Mouse (Mus musculus) midbrain, embryonic 14.5 days (tissue): ENCODE results near the gene Foxs1. TPM values are rescaled to one million over a fixed set of nuclear protein-coding genes. Genes with fewer than 3 reads are reported as not detected.

ENCODE experiments used
- ATAC-seq: fragments of 200-750 bp; cut with Nextera tagmentation; 2 replicates; pipeline ENCODE4 v1.8.0; 2017; ENCODE audit warnings: moderate number of reproducible peaks, moderate library complexity; ENCODE audit not compliant: low FRiP score, low TSS enrichment
- DNase-seq: peaks from one replicate; pipeline ENCODE4 v3.0.0-alpha.2; 2015
- H3K27ac ChIP-seq: fragments of 300-500 bp; sonication (generic); replicated peaks from 2 replicates; pipeline ENCODE4 v1.5.1; 2014; ENCODE audit warnings: mild to moderate bottlenecking, low read depth, low read length, moderate library complexity
- H3K27me3 ChIP-seq: fragments of 300-500 bp; sonication (generic); 2 replicates; pipeline ENCODE4 v1.6.1; 2014; ENCODE audit warnings: low read length, control low read depth, mixed read lengths; ENCODE audit not compliant: control insufficient read depth, insufficient read depth
- H3K36me3 ChIP-seq: fragments of 300-500 bp; sonication (generic); 2 replicates; pipeline ENCODE4 v1.6.1; 2014; ENCODE audit warnings: low read length, control low read depth; ENCODE audit not compliant: control insufficient read depth, insufficient read depth
- H3K4me1 ChIP-seq: fragments of 300-500 bp; sonication (generic); 2 replicates; pipeline ENCODE4 v1.6.1; 2014; ENCODE audit warnings: mild to moderate bottlenecking, antibody characterized with exemption, low read length, control low read depth; ENCODE audit not compliant: control insufficient read depth, insufficient read depth
- H3K4me2 ChIP-seq: fragments of 300-500 bp; sonication (generic); 2 replicates; pipeline ENCODE4 v1.6.1; 2014; ENCODE audit warnings: mild to moderate bottlenecking, low read length, moderate library complexity
- H3K4me3 ChIP-seq: fragments of 300-500 bp; sonication (generic); replicated peaks from 2 replicates; pipeline ENCODE4 v1.5.1; 2014; ENCODE audit warnings: low read depth, low read length
- H3K9ac ChIP-seq: fragments of 300-500 bp; sonication (generic); replicated peaks from 2 replicates; pipeline ENCODE4 v1.6.1; 2014; ENCODE audit warnings: mild to moderate bottlenecking, low read length, moderate library complexity
- H3K9me3 ChIP-seq: fragments of 300-500 bp; sonication (generic); 2 replicates; pipeline ENCODE4 v1.6.1; 2016; ENCODE audit warnings: low read length, control low read depth, mixed read lengths; ENCODE audit not compliant: control insufficient read depth
- WGBS: fragments of 180-500 bp; shearing (Covaris S2); extraction: QIAGEN DNeasy Blood & Tissue Kit; methylation state at CpG from one replicate; pipeline ENCODE4 v1.1.7; 2014; 5-methylcytosine and 5-hydroxymethylcytosine counted together
- polyA plus RNA-seq: library from polyadenylated mRNA; unstranded; fragments of >200 nt; fragmentation: Nextera tagmentation; extraction: Ambion mirVana; gene quantifications from 2 replicates; pipeline ENCODE4 v1.2.1, GENCODE M21; 2014

Foxs1 gene
- polyA plus RNA-seq, 1 experiment from 2014 or later: 4.7 TPM

- Histone ChIP-seq H3K36me3 (peaks cover 45% of the 10 kb centered on the region), H3K27me3 (no peaks in the 10 kb centered on the region), H3K4me3 (no peak overlapping the region), H3K9ac (no peak overlapping the region), H3K9me3 (no peaks in the 10 kb centered on the region), H3K27ac (no peak overlapping the region), H3K4me2 (no peak overlapping the region), H3K4me1 (no peaks in the 10 kb centered on the region)
- ATAC-seq (no peak), DNase-seq (no peak)
- WGBS: 97% methylated on average over 6 of the region's 6 CpGs
Measured at GRCm38 (mm10) chr2:152884101-152884645, 48.8 kb downstream of the Foxs1 start.

Other genes starting within 250 kb of the Foxs1 start
- gene Mcts2, start 246.2 kb downstream of the Foxs1 start, polyA plus RNA-seq: 39.9 and 41.4 TPM in 2 replicates
- 33.5 and 38.8 TPM in 2 replicates for gene Id1, start 197.0 kb downstream of the Foxs1 start, polyA plus RNA-seq
- gene Cox4i2, start 179.0 kb downstream of the Foxs1 start, polyA plus RNA-seq: 5.4 and 5.6 TPM in 2 replicates
- 171 and 208 TPM in 2 replicates for gene Bcl2l1, start 101.5 kb downstream of the Foxs1 start, polyA plus RNA-seq
- 14.2 and 27.5 TPM in 2 replicates for gene Tpx2, start 85.2 kb downstream of the Foxs1 start, polyA plus RNA-seq
- not detected in 2 replicates for gene Mylk2, start 21.9 kb downstream of the Foxs1 start, polyA plus RNA-seq
- 7.3 and 16.7 TPM in 2 replicates for gene Dusp15, start 18.5 kb upstream of the Foxs1 start, polyA plus RNA-seq
- 5.3 and 7.1 TPM in 2 replicates for gene Ttll9, start 29.3 kb upstream of the Foxs1 start, polyA plus RNA-seq
- gene Pdrg1, start 82.2 kb upstream of the Foxs1 start, polyA plus RNA-seq: 117 and 177 TPM in 2 replicates
- gene Xkr7, start 98.6 kb upstream of the Foxs1 start, polyA plus RNA-seq: 1.0 and 2.1 TPM in 2 replicates
- 1.5 and 2.0 TPM in 2 replicates for gene Ccm2l, start 132.7 kb upstream of the Foxs1 start, polyA plus RNA-seq
- 1.4 and 2.3 TPM in 2 replicates for gene Hck, start 175.3 kb upstream of the Foxs1 start, polyA plus RNA-seq
- 80.1 and 89.8 TPM in 2 replicates for gene Tm9sf4, start 228.1 kb upstream of the Foxs1 start, polyA plus RNA-seq